Mouse (Mus musculus): ENCODE results near the gene Pbx3. TPM values are rescaled to one million over a fixed set of nuclear protein-coding genes. Genes with fewer than 3 reads are reported as not detected.

Pbx3 gene
- total RNA-seq, 2 experiments from 2014 or later, result 10.5 to 19.7 TPM

GRCm38 (mm10) chr2:34347096-34347495, 25.8 kb downstream of the Pbx3 start:
- no peak for DNase-seq (ENCODE audit: low spot score in 2 of 2)

GRCm38 (mm10) chr2:34298664-34299063, 74.3 kb downstream of the Pbx3 start:
- intact Hi-C loops (cut with DNase I), result no loop called here
- no peak for DNase-seq (ENCODE audit: low spot score in 2 of 2)

More at GRCm38 (mm10) chr2:34347096-34347495, 25.8 kb downstream of the Pbx3 start:
- intact Hi-C loops (cut with DNase I), result no loop called here

- intact Hi-C loops (cut with DNase I), result no loop called here
Measured at GRCm38 (mm10) chr2:34298202-34298601, 74.7 kb downstream of the Pbx3 start.

GRCm38 (mm10) chr2:34289726-34290125, 83.2 kb downstream of the Pbx3 start:
- DNase-seq (ENCODE audit: low spot score in 2 of 2), result no peak
- intact Hi-C loops (cut with DNase I), result no loop called here

More at GRCm38 (mm10) chr2:34298202-34298601, 74.7 kb downstream of the Pbx3 start:
- no peak for DNase-seq (ENCODE audit: low spot score in 2 of 2)

- no peak for DNase-seq (ENCODE audit: low spot score in 2 of 2)
- intact Hi-C loops (cut with DNase I), result no loop called here
Measured at GRCm38 (mm10) chr2:34284239-34284638, 88.7 kb downstream of the Pbx3 start.

GRCm38 (mm10) chr2:34280996-34281395, 91.9 kb downstream of the Pbx3 start:
- intact Hi-C loops (cut with DNase I), result no loop called here
- DNase-seq (ENCODE audit: low spot score in 2 of 2), result no peak

- no peak for DNase-seq (ENCODE audit: low spot score in 2 of 2)
- intact Hi-C loops (cut with DNase I), result no loop called here
Measured at GRCm38 (mm10) chr2:34279726-34280125, 93.2 kb downstream of the Pbx3 start.

- intact Hi-C loops (cut with DNase I), result no loop called here
- DNase-seq (ENCODE audit: low spot score in 2 of 2), result no peak
Measured at GRCm38 (mm10) chr2:34275630-34276193, 97.2 kb downstream of the Pbx3 start.

- no peak for DNase-seq (ENCODE audit: low spot score in 2 of 2)
- intact Hi-C loops (cut with DNase I), result no loop called here
Measured at GRCm38 (mm10) chr2:34262046-34262445, 110.9 kb downstream of the Pbx3 start.

GRCm38 (mm10) chr2:34260653-34261076, 112.3 kb downstream of the Pbx3 start:
- no peak for DNase-seq (ENCODE audit: low spot score in 2 of 2)
- intact Hi-C loops (cut with DNase I), result no loop called here

- intact Hi-C loops (cut with DNase I), result no loop called here
Measured at GRCm38 (mm10) chr2:34258256-34258655, 114.7 kb downstream of the Pbx3 start.

GRCm38 (mm10) chr2:34257611-34258010, 115.3 kb downstream of the Pbx3 start:
- no peak for DNase-seq (ENCODE audit: low spot score in 2 of 2)
- intact Hi-C loops (cut with DNase I), result no loop called here

More at GRCm38 (mm10) chr2:34258256-34258655, 114.7 kb downstream of the Pbx3 start:
- no peak for DNase-seq (ENCODE audit: low spot score in 2 of 2)

GRCm38 (mm10) chr2:34256000-34256553, 116.9 kb downstream of the Pbx3 start:
- no peak for DNase-seq (ENCODE audit: low spot score in 2 of 2)
- intact Hi-C loops (cut with DNase I), result no loop called here

- intact Hi-C loops (cut with DNase I), result no loop called here
- no peak for DNase-seq (ENCODE audit: low spot score in 2 of 2)
Measured at GRCm38 (mm10) chr2:34253627-34254026, 119.3 kb downstream of the Pbx3 start.

- intact Hi-C loops (cut with DNase I), result no loop called here
- DNase-seq (ENCODE audit: low spot score in 2 of 2), result no peak
Measured at GRCm38 (mm10) chr2:34253111-34253510, 119.8 kb downstream of the Pbx3 start.

GRCm38 (mm10) chr2:34252286-34252685, 120.7 kb downstream of the Pbx3 start:
- no peak for DNase-seq (ENCODE audit: low spot score in 2 of 2)
- intact Hi-C loops (cut with DNase I), result no loop called here

GRCm38 (mm10) chr2:34249961-34250658, 122.8 kb downstream of the Pbx3 start:
- intact Hi-C loops (cut with DNase I), result loop anchor here (5.0 kb wide), 1 partner anchor 112 kb away; no protein-coding TSS in a partner anchor
- DNase-seq (ENCODE audit: low spot score in 2 of 2), result no peak

- intact Hi-C loops (cut with DNase I), result loop anchor here (5.0 kb wide), 1 partner anchor 113 kb away; no protein-coding TSS in a partner anchor
- peak; percentile 41 to 55 for DNase-seq (ENCODE audit: low spot score in 2 of 2)
Measured at GRCm38 (mm10) chr2:34249141-34249960, 123.6 kb downstream of the Pbx3 start.

- intact Hi-C loops (cut with DNase I), result no loop called here
Measured at GRCm38 (mm10) chr2:34240885-34241284, 132.1 kb downstream of the Pbx3 start.

GRCm38 (mm10) chr2:34239315-34239858, 133.6 kb downstream of the Pbx3 start:
- intact Hi-C loops (cut with DNase I), result no loop called here
- DNase-seq (ENCODE audit: low spot score in 2 of 2), result no peak

More at GRCm38 (mm10) chr2:34240885-34241284, 132.1 kb downstream of the Pbx3 start:
- no peak for DNase-seq (ENCODE audit: low spot score in 2 of 2)

Measured in left cerebral cortex, postnatal 36 days (tissue).